Mouse (Mus musculus): Measurements from ENCODE around the gene AB124611.
A peak's percentile ranks its signal among the peaks of the same experiment; 100 is the strongest.
"Not testable (repeated sequence)": the region's sequence is repeated elsewhere in the genome, so short reads cannot be mapped to it uniquely, and the experiment has no call there.

AB124611 gene

DNA sequence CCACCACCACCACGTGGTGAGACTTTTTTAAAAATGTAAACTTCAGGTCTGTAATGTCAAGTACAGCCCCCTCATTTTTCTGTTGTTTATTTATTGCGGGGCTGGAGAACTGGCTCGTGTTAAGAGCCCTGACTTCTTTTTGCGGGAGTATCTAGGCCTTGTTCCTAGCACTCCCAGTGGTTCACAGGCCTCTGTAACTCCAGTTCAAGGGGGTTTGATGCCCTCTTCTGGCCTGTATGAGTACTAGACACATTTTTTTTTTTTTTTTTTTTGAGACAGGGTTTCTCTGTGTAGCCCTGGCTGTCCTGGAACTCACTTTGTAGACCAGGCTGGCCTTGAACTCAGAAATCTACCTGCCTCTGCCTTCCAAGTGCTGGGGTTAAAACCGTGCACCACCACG lies 7.3 kb upstream of the AB124611 start:
- DNase-seq (ENCODE audit: low spot score in 2 of 2): not testable (repeated sequence)

DNA sequence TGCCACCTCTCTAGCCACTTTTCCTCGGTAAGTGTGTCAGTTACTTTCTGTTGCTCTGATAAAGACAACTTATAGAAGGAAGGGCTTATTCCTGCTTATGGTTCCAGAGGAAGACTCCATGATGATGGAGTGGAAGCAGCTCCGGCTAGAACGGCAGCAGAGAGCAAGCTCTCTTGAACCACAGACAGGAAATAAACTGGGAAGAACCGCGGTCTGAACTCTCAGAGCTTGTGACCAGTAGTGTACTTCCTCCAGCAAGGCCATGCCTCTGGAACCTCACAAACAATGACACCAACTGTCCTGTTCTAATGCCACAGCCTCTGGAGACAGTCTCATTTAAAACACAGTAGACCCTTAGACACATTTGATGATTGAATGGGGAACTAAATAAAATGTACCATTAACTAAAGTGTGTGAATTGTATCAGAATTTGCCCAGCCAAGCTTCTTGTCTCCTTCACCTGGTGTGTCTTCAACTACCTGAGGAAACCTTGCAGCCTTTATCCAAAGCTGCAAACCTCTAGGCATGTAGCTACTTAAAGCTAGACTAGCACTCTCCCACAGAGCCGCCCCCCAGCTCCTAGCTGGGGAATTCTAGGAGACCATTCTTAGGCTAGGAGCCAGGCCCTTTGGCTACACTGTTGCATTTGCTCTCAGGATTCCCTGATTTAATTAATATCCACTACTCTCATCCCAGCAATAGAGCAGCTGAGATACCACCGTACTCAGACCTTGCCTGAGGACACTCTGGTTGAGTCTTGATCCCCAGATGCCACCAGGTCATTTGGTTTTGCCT lies 637 bp upstream of the AB124611 start:
- DNase-seq (ENCODE audit: low spot score in 2 of 2): no peak

DNA sequence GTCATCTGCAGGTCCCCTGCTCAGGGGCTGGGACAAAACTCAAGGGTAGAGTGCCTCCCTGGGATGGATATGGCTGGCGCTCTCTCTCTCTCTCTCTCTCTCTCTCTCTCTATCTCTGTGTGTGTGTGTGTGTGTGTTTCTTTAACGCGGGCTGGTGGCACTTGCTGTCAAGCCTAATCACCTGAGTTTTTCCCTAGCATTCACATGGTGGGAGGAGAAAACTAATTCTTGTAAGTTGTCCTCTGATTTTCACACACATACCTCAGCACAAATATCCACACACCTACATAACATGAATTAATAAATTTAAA lies 613 bp downstream of the AB124611 start:
- no peak for DNase-seq (ENCODE audit: low spot score in 2 of 2)

DNA sequence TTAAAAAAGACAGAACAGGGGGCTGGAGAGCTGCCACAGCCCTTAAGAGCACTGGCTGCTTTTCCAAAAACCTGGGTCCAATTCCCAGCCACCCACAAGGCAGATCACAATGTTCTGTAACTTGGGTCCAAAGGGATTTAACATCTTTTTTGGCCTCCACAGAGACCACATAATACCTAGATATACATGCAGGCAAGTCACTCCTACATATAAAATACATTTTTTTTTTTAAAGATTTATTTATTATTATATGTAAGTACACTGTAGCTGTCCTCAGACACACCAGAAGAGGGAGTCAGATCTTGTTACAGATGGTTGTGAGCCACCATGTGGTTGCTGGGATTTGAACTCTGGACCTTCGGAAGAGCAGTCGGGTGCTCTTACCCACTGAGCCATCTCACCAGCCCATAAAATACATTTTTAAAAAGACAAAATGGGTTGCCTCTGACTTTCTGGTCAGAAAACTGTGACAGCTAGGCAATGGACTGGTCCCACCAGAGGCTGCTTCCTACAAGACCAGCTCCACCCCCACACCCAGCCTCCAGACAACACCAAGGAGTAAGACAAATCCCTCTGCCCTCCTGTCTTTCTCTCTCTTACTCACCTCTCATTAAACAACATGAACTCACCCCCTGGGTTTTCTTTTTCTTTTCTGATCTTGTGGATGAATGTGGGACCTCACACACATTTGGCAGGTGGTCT lies 1.3 kb downstream of the AB124611 start:
- DNase-seq (ENCODE audit: low spot score in 2 of 2): no peak

DNA sequence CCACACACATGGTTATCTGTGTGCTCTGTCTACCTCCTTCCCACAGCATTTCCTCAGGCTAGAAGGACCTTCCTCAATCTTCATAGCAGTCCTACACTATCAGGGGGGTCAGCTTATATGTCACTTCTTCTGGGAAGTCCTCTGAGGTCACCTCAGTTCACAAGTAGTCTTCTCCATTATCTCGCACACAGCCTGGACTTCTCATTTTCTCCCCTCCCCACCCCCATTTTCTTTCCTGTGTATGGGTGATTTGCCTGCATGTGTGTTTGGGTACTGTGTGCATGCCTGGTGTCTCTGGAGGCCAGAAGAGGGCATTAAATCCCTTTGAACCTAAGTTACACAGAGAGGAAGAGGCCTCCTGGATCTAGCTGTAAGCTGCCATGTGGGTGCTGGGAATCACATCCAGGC lies 1.9 kb downstream of the AB124611 start:
- DNase-seq (ENCODE audit: low spot score in 2 of 2): no peak

DNA sequence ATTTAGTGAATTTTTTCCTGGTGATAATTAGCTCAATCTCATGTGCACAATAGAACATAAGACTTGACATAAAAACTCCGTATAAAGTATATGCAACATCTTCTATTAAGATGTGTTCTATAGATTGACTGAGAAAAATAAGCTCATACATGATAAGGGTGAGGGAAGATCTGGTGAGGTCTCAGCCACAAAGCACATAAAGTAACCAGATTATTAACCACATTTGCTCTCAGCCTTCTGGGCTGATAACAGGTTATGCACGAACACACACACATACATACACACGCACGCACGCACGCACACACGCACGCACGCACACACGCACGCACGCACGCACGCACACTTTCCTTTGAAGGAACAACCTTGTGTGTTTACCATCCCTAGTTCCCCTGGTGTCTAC lies 10.5 kb downstream of the AB124611 start:
- DNase-seq (ENCODE audit: low spot score in 2 of 2): no peak

DNA sequence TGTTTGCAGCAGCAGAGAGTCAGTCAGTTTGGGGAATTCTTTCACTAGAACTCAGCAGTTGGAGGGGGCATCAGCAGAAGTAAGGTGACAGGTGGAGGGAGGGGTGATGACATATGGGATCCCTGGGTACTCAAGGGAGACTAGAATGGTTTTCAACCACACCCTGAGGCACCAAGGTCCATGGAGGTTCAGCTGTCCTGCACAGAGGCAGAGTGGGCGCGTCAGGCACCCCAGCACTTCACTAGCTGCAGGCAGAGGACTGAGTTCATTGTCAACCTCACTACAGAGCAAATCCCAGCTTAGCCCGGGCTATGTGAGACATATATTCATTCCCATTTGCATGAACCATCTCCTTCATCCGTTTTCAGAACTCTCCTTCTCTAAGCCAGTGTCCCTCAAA lies 11.0 kb downstream of the AB124611 start:
- no peak for DNase-seq (ENCODE audit: low spot score in 2 of 2)

DNA sequence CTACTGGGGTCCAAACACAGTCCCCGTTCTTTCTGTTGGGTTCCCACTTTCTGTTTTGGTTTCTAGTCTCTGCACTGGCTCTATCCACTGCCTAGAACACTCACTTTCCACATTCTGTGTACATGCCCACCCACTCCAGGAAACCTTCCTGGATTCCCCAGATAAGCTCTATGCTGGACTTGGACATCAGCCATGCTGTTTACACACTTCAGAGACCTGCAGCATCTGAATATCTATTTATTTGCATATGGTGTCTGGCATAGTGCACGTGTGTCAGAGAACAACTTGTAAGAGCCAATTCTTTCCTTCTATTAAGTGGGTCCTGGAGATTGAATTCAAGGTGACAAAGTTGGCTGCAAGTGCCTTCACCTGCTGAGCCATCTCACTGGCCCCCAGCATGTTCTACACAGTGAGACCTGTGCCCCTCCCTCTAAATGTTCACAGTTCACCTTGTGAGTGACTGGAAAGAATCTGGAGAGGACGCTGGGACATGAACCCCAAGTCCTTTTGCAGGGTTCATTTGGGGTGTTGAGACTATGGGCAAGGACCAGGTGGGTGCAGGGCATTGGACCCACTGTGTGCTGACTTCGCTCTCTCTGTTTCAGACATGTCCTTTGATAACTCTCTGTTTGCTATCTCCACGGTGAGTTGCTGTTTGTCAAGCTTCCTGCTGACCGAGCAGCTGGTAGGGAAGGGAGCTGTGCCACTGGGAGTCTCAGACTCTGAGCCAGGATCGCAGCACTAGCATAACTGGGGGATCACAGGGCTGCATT lies 14.2 kb downstream of the AB124611 start:
- no peak for DNase-seq (ENCODE audit: low spot score in 2 of 2)

DNA sequence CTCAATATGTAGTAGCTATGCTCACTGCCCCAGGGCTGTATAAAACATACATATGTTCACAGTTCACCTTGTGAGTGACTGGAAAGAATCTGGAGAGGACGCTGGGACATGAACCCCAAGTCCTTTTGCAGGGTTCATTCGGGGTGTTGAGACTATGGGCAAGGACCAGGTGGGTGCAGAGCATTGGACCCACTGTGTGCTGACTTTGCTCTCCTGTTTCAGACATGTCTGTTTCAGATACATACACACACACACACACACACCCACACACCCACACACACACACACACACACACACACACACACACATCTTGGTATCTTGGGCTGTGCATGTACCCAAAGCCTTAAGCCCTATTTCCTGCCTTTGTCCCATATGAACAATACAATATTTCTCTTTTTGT lies 16.0 kb downstream of the AB124611 start:
- not testable (repeated sequence) for DNase-seq (ENCODE audit: low spot score in 2 of 2)

DNA sequence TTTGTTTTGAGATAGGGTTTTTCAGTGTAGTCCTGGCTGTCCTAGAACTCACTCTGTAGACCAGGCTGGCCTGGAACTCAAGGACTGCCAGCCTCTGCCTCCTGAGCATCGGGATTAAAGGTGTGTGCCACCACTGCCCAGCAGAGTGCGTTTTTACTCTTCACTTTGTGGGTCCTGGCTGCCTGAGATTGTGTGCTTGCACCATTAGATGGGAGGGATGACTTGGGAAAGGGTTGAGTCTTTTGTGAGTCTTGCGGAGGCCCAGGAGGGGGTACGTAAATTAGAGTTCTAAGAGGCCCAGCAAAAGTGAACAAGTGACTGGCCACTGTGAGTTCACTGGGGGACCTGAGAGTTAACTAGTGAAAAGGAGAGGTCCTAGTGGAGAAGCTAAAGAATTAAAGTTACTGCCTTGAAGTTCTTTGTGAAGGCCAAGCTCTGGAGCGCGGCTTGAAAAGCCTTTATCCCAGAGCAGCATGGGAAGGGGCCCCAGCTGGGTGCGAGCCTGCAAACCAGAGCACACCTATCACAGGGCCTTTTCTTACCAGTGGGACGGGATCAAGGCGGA lies 19.5 kb downstream of the AB124611 start:
- no peak for DNase-seq (ENCODE audit: low spot score in 2 of 2)

DNA sequence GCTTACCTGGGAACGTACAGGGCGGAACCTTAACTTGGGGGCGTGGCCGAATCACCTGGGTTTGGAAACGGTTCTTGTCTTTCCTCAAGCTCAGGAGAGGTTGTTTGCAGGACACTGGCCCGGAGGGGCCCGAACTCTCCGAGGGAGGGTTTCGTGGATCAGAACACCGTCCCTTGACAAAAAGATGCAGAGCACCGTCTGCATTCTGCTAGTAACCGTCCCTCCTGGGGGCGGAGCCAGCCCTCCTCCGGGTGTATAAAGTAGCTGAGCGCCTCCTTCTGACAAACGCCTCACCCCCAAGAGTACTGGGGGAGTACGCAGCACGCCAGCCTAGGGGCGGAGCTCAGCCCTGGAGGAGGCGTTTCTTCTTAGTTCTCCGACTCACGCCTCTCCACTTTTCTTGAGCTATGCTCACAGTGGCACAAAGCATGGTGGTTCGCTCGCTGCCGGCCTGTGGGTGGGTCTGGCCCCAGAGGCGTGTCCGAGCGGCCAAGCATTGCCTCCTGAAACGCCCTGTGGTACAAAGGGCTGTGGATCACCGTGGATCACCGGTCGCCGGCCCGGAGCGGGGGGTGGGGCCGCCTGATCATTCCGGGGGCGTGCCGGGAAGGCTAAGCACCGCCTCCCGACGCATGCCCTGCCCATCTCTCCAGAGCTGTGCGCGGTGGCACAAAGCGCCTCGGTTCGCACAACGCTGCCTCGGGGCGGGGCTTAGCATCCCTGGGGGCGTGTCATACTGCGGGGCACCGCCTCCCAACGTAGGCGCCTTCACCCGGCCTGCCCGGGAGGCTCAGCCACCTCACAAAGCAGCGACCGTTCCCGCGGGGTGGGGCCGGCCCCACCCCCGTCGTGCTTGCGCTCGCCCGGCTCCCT lies 20.2 kb downstream of the AB124611 start:
- DNase-seq (ENCODE audit: low spot score in 2 of 2): peak; percentile 99

DNA sequence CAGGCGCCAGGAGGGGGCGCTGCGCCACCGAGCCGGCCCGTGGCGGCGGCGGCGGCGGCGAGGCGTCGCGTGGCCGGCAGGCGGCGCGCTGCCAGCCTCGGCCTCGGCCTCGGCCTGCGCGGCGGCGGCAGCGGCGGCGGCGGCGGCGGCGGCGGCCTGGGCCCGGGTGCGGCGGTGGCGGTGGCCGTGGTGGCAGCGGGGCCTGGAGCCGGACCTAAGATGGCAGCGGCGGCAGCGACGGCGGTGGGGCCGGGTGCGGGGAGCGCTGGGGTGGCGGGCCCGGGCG lies 20.8 kb downstream of the AB124611 start, which contains the start of gene Carm1:
Gene Carm1 (plus strand): TSS at position 106 of the 286 bp plus-strand sequence.
- DNase-seq (ENCODE audit: low spot score in 2 of 2): peak in 1 of 2 experiments; percentile 54

DNA sequence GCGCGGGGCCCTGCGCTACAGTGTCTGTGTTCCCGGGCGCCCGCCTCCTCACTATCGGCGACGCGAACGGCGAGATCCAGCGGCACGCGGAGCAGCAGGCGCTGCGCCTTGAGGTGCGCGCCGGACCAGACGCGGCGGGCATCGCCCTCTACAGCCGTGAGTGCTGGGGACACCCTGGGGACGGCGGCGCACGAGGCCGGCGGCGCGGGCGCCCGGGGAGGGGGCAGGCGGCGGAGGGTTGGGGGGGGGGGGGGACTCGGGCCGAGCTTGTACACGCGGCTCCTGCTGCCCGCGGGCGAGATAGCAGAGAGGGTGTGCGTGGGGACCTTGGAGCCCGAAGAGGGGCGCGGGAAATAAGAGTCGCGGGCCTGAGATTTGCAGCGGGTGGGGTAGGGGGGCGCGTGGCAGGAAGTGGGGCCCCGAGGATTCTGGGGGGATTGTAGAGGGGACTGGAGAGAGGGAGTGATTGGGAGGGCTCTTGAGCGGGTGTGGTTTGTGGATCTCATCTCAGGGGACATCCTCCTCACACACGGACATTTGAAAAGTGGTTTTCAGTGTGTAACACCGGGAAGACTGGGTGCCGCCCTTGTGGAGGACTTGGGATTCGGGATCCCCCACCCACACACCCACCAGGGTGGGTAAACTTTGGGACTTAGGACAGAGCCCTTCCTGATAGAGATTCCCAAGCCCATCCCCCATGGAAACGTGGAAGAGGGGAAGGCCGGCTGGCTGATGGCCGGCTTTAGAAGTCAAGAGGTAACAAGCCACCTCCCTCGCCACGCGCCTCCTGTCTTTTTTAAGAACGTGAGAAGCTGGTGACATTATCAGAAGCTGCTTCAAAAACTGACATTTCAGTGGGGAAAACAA lies 21.3 kb downstream of the AB124611 start:
- peak; percentile 37 to 57 for DNase-seq (ENCODE audit: low spot score in 2 of 2)

DNA sequence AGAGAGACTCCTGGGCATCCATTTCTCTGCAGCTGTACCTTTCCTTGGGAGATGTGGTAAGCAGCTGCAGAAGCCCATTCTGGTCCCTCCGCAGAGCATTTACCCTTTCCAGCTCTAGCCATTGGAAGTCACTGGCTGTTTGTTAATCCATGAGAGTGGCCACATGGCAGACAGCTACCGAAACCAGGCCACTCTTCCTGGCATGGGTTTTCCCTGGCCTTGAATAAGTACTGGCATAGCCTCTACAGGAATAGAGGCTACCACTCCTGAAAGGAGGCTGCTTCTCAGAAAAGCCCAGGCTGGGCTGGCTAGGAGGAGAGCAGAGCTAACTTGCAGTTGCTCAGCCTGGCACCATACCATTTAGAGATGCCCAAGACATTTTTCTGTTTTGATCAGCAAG lies 25.1 kb downstream of the AB124611 start:
- no peak for DNase-seq (ENCODE audit: low spot score in 2 of 2)

DNA sequence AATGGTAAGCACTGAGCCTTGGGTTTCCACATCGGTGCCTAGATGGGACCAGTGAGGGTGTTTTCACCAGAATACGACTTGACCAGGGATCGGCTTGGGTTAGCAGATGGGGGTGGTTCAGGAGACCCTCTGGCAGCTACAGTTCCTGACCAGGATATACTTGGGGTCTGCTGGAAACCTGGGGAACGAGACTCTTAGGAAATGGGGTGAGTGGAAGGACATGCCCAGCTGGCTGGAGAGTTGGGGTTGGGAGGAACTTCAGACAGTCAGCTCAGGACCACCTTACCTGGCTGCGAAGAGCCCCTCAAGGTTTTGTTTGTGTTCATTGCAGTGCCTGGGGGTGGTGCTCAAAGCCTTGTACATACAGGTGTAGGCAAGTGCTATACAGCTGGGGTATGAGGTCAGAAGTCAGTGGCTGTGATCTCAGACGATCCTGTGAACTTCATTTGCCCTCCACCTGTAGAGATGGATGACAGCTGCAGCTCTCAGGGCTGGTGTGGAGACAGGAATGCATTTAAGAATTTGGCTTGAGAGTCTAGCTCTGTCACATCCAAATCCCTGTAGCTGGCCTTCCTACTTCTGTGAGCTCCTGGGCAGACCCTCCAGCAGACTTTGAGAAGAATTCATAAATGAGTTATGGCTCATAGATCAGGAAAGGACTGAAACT lies 27.8 kb downstream of the AB124611 start:
- DNase-seq (ENCODE audit: low spot score in 2 of 2): no peak

DNA sequence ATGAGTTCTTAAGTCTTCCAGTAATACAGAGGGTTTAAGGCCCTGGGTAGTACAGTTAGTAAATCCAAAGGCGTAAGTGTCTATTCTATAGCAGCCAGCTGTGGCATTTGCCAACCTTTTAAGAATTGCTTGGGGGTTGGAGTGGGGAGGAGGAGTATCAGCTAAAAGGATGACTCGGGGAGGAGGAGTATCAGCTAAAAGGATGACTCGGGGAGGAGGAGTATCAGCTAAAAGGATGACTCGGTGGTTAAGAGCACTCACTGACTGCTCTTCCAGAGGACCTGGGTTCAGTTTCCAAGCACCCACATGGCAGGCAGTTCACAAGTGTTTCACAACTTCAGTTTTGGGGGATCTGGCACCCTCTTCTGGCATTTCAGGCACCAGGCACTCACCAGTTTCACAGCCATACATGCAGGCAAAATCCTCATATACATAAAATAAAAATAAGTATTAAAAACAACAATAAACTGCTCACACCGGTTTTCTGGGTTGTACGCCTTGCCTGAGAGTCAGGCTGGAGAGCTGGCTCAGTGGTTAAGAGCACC lies 29.3 kb downstream of the AB124611 start:
- DNase-seq (ENCODE audit: low spot score in 2 of 2): no peak

DNA sequence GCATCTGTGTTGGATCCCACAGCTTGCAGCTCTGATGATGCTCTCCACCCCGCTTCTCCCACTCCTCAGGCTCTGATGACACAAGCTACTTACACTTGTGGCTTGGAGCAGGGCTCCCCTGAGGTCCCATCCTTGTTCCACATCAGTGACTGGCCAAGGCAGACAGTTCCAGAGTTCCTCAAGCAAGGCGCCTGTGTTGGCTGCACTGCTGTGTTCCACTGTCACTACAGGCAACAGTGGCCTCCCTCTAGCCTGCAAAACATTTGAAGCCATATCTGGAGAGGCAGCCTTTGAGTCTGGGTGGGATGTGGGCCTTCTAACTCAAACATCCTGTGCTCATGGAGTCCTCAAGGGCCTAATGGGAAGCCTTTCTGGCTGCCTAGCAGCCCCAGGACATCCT lies 31.0 kb downstream of the AB124611 start:
- no peak for DNase-seq (ENCODE audit: low spot score in 2 of 2)

DNA sequence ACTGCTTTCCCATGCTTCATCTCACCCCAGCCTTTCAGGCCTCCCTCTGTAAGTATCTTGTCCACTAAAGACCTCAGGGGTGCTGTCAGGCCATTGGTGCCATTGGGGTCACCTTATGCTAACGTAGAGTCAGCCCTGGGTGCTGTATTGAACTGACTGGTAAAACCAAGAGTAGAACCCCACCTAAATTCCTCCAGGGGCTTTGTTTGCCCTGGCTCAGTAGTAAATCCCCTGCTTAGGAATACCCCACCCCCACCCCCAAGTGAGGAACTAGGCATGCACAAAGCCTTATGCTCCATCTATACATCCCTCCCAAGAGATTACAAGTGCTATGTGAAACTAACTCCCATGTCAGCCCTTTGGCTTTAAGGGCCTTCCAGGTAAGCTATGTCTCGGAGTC lies 31.6 kb downstream of the AB124611 start:
- DNase-seq (ENCODE audit: low spot score in 2 of 2): no peak

DNA sequence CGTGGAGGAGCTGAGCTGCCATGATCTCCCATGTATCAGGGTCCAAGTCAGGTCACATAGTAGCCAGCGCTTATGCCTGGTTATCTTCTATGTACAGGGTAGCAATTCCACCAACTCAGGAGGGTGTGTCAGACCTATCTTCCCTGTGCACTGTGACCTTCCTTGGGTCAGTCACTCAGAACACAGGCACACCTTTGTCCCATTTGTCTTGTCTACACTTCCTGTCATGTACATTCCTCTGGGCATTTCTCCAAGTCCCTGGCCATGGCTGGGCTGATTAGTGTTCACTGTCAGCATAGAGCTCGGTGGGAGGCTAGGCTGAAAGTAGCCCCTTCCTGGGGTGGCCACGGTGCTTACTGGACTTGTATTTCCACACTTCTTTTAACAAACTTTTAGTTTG lies 32.4 kb downstream of the AB124611 start:
- DNase-seq (ENCODE audit: low spot score in 2 of 2): no peak

DNA sequence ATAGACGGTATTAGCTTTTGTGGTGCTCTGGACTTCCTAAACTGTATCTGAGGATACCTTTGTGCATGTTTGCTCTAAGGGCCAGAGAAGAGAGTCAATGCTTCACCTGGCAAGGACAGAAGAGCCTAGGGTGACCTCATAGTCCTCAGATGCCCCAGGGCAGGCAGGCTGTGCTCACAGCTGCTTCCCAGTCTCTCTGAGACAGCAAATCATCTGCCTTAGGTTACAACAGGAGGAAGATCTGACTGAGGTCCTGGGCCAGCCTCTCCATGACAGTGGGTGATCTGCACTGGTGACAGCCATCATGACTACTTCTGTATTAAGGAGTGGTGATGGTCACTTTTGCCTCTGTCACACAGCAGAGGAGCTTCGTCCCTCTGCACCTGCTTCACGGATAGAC lies 33.2 kb downstream of the AB124611 start:
- no peak for DNase-seq (ENCODE audit: low spot score in 2 of 2)

All from frontal cortex, postnatal 36 days (tissue).